Mouse (Mus musculus): ENCODE measurements around the gene Stradb.

Stradb gene

GRCm38 (mm10) chr1:58959682-58960081 lies 13.6 kb upstream of the Stradb start:
- no peak for DNase-seq (ENCODE audit: low spot score in 2 of 2)

- DNase-seq (ENCODE audit: low spot score in 2 of 2): no peak
Observed at GRCm38 (mm10) chr1:58961152-58961893, 12.0 kb upstream of the Stradb start.

- DNase-seq (ENCODE audit: low spot score in 2 of 2): no peak
Observed at GRCm38 (mm10) chr1:58962418-58962817, 10.9 kb upstream of the Stradb start.

GRCm38 (mm10) chr1:58962865-58963264 lies 10.5 kb upstream of the Stradb start:
- DNase-seq (ENCODE audit: low spot score in 2 of 2): no peak

- no peak for DNase-seq (ENCODE audit: low spot score in 2 of 2)
Observed at GRCm38 (mm10) chr1:58967534-58967933, 5.8 kb upstream of the Stradb start.

- no peak for DNase-seq (ENCODE audit: low spot score in 2 of 2)
Observed at GRCm38 (mm10) chr1:58970054-58970453, 3.3 kb upstream of the Stradb start.

GRCm38 (mm10) chr1:58971097-58971496 lies 2.2 kb upstream of the Stradb start:
- DNase-seq (ENCODE audit: low spot score in 2 of 2): no peak

GRCm38 (mm10) chr1:58972851-58973365 lies 414 bp upstream of the Stradb start:
- DNase-seq (ENCODE audit: low spot score in 2 of 2): no peak

- DNase-seq (ENCODE audit: low spot score in 2 of 2): no peak
Observed at GRCm38 (mm10) chr1:58982276-58982675, 9.0 kb downstream of the Stradb start.

GRCm38 (mm10) chr1:58984586-58984985 lies 11.3 kb downstream of the Stradb start:
- no peak for DNase-seq (ENCODE audit: low spot score in 2 of 2)

GRCm38 (mm10) chr1:58993144-58993543 lies 19.8 kb downstream of the Stradb start:
- no peak for DNase-seq (ENCODE audit: low spot score in 2 of 2)

GRCm38 (mm10) chr1:58993723-58994122 lies 20.4 kb downstream of the Stradb start:
- no peak for DNase-seq (ENCODE audit: low spot score in 2 of 2)

- no peak for DNase-seq (ENCODE audit: low spot score in 2 of 2)
Observed at GRCm38 (mm10) chr1:58995313-58995712, 22.0 kb downstream of the Stradb start.

- DNase-seq (ENCODE audit: low spot score in 2 of 2): peak in 1 of 2 experiments; percentile 35
Observed at GRCm38 (mm10) chr1:59009250-59009649, 35.9 kb downstream of the Stradb start.

- no peak for DNase-seq (ENCODE audit: low spot score in 2 of 2)
Observed at GRCm38 (mm10) chr1:59021556-59021955, 48.2 kb downstream of the Stradb start.

GRCm38 (mm10) chr1:59037723-59038122 lies 64.4 kb downstream of the Stradb start:
- DNase-seq (ENCODE audit: low spot score in 2 of 2): peak; percentile 22 to 32
